8 mouse cellular contexts compared by ENCODE assay signal in genomic region chr14:49171867-49172581, GRCm38 (mm10). TPM values are rescaled to one million over a fixed set of nuclear protein-coding genes. Genes with fewer than 3 reads are reported as not detected.
A peak's percentile ranks its signal among the peaks of the same experiment; 100 is the strongest.
DNase-seq lines count a peak whose midpoint lies in the region; ATAC-seq lines count a peak whose summit lies in the region.

Gene Naa30 (plus strand): TSS chr14:49172226.

- peak; percentile 94 for ATAC-seq in intestine, embryonic 14.5 days (replicated peaks; ENCODE audit: low FRiP score, low TSS enrichment, low read depth)

- peak within 1 kb of the TSS; percentile 74 for H3K27ac ChIP-seq in intestine, embryonic 14.5 days (ENCODE audit: low read depth)

- peaks cover 18% of the 10 kb centered on the region; the same call in 1 of the 2 replicates for H3K36me3 ChIP-seq in intestine, embryonic 14.5 days (ENCODE audit: control insufficient read depth, insufficient read depth, low read length)

- intact Hi-C loops in gastrocnemius, postnatal 14 days (cut with DNase I; ENCODE audit: low total_unique reads), result loop anchor here (10.0 kb wide), 1 partner anchor 553 kb away; no protein-coding TSS in a partner anchor
- intact Hi-C loops in left cerebral cortex, postnatal 14 days (cut with DNase I), result loop anchor here (5.0 kb wide), 1 partner anchor 50 kb away; no protein-coding TSS in a partner anchor

- H3K4me1 ChIP-seq in intestine, embryonic 14.5 days (replicated peaks; ENCODE audit: control insufficient read depth, insufficient read depth, low read length), result peaks cover 17% of the 10 kb centered on the region

- no peaks in the 10 kb centered on the region for H3K27me3 ChIP-seq in intestine, embryonic 14.5 days (replicated peaks; ENCODE audit: control insufficient read depth, insufficient read depth, low read length)

- H3K4me2 ChIP-seq in intestine, embryonic 14.5 days (ENCODE audit: low read length), result peak within 1 kb of the TSS; percentile 94

- no peaks in the 10 kb centered on the region for H3K9me3 ChIP-seq in intestine, embryonic 14.5 days (ENCODE audit: control insufficient read depth, low read length)

- WGBS in intestine, embryonic 14.5 days, result under 1% methylated on average over 63 of the region's 86 CpGs

- H3K9ac ChIP-seq in intestine, embryonic 14.5 days (ENCODE audit: low read length), result peak within 1 kb of the TSS; percentile 83

- peak within 1 kb of the TSS; percentile 79 for H3K4me3 ChIP-seq in intestine, embryonic 14.5 days (ENCODE audit: low read depth, low read length)

- DNase-seq in adrenal gland, adult (ENCODE audit: inconsistent age in 2 of 2, low spot score in 1 of 2), result peak; percentile 99
- DNase-seq in embryo, embryonic 10.5 days (ENCODE audit: low spot score), result peak; percentile 97
- peak; percentile 97 for DNase-seq in gastrocnemius, postnatal 14 days
- peak; percentile 94 for DNase-seq in intestine, embryonic 14.5 days (ENCODE audit: low spot score)
- peak; percentile 94 for DNase-seq in left cerebral cortex, postnatal 14 days (ENCODE audit: low spot score in 2 of 2)
- peak; percentile 94 for DNase-seq in mesoderm, embryonic 11.5 days (ENCODE audit: low read depth, low spot score)
- DNase-seq in right cerebral cortex, postnatal 36 days (ENCODE audit: low spot score in 2 of 2), result peak; percentile 92 to 93
- peak; percentile 98 for DNase-seq in yolk sac, embryonic 10.5 days (ENCODE audit: low spot score)

RNA-seq across cellular contexts. Expression of gene Naa30, which starts in this region (rescaled TPM):
- total RNA-seq in gastrocnemius, postnatal 14 days (2021), result 10 to 100 TPM; 17.1 to 21.4 TPM
- 11.5 and 13.2 TPM in 2 replicates for polyA plus RNA-seq in intestine, embryonic 14.5 days (2014; fragmentation: Nextera tagmentation; extraction: Ambion mirVana)
- 10 to 100 TPM; 37.4 to 37.7 TPM for total RNA-seq in left cerebral cortex, postnatal 14 days (2021)

Comparison
In these comparisons a context has a peak if more than half of its experiments do, and no peak if none do; other contexts are left out.
1. Peak in every context shown above with its lines: DNase-seq, ATAC-seq, H3K4me3 ChIP-seq and H3K27ac ChIP-seq.